Mouse (Mus musculus) small intestine, adult 2 months (tissue): ENCODE results near the gene Mast4.

Source experiments
- CTCF ChIP-seq: fragments of 200-500 bp; IDR thresholded peaks from 2 replicates; pipeline ENCODE4 v1.5.1; 2012; ENCODE audit warnings: low read depth, mild to moderate bottlenecking, control low read depth, inconsistent platforms, low read length, moderate library complexity, mixed read lengths; ENCODE audit not compliant: insufficient replicate concordance, insufficient read length; ENCODE audit errors: extremely low read depth
- POLR2A ChIP-seq: fragments of 200-500 bp; IDR thresholded peaks from 2 replicates; pipeline ENCODE4 v1.6.1; 2012; ENCODE audit warnings: low read depth, mild to moderate bottlenecking, control low read depth, inconsistent platforms, low read length, moderate library complexity

GRCm38 (mm10) chr13:103120669-103121131 is 213.6 kb downstream of the Mast4 start:
- TF ChIP-seq CTCF: no peak
- no peak for TF ChIP-seq POLR2A
